Mouse (Mus musculus): ENCODE measurements at regions not wholly inside any gene's neighbourhood (a gene's known extent, or its start where the extent isn't known, plus 50 kb on each side); places are given as distances from the start of the nearest gene placed in this dataset.

DNA sequence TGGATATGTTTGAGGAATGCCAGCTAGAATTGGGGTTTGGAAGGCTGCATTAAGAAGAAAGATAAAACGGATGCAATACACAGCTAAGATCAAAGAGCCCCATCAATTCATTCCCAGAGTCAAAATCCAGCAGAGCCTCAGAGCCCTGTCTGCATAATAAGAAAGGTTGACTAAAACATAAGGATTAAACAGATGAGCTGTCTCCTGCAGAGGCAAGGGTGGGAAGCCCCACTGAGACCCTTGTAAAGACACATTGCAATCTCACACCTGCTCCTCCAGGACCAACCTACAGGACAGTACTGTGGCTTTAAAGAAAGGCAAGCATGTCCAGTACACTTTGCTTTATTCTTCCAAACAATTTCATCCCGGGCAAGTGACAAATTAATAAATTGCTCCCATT is 609.4 kb downstream of the Nedd1 start:
- TF ChIP-seq POLR2A (IDR thresholded peaks at IDR 0.05; ENCODE audit: control insufficient read depth in 1 of 2, insufficient read depth in 1 of 2, low read depth in 1 of 2, low read length in 2 of 2, poor library complexity in 1 of 2): no peak
- no peak for TF ChIP-seq MAX (IDR thresholded peaks at IDR 0.05; ENCODE audit: low read length)
- no peak for TF ChIP-seq CHD2 (IDR thresholded peaks at IDR 0.05; ENCODE audit: low read length)

Measured in MEL (cell line).